Mouse (Mus musculus): ENCODE results near the gene Fstl3.
A peak's percentile ranks its signal among the peaks of the same experiment; 100 is the strongest.

The Fstl3 gene

GRCm38 (mm10) chr10:79783920-79784800 is 7.1 kb downstream of the Fstl3 start:
- DNase-seq (ENCODE audit: low read depth, low spot score): peak; percentile 84

GRCm38 (mm10) chr10:79788386-79789158 is 11.5 kb downstream of the Fstl3 start:
- DNase-seq (ENCODE audit: low read depth, low spot score): peak; percentile 76

GRCm38 (mm10) chr10:79789581-79789980 is 12.5 kb downstream of the Fstl3 start:
- DNase-seq (ENCODE audit: low read depth, low spot score): no peak

DNA sequence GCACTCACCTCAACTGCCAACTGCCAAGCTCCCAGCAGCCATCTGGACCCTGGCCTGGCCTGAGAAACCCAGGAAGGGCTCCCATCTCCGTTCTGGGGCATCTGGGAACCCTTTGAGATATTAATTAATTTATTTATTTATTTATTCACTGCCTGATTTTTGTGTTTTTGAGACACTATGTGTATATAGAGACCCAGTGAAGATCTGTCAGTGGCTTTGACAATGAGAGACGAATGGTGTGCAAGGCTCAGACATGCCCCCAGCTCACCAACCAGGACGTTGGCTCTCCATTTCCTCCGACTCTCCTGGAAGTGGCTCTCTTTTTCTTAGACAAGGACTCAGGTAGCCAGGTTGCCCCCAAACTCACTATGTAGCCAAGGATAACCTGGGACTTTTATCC is 13.8 kb downstream of the Fstl3 start, which contains the start of gene Prss57:
Gene Prss57, minus strand, starts transcription at position 101 of the 400 bp plus-strand sequence.
- DNase-seq (ENCODE audit: low read depth, low spot score): no peak

DNA sequence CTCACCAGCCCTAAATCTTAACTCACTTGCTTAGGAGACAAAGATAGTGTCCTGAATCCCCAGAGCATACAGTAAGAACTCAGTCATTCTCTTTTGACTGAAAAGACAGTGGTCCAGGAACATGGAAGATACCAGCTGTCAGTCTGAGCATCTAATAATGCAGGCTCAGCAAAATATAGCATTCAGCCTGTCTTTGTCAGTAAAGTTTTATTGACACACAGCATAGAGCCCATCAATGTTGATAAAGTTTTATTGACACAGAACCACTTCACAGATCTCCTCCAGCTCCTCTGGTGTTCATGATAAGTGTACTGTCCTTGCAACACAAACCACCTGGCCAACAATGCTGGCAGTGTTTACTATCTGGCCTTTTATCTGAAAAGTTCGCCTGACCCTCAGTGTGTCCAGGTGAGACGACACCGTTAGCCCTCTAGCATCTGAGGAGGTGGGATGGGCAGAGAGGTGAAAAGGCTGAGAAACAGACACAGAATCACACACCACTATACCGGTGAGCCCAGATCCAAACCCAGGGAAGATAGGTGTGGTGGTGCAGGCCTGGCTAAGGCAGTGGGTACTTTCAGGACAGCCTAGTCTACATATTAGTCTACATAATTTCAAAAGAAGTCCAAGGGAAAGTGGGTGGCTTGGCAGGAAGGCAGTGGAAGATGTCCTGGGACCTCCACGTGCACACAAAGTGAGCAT is 15.4 kb downstream of the Fstl3 start:
- DNase-seq (ENCODE audit: low read depth, low spot score): no peak

- peak; percentile 75 for DNase-seq (ENCODE audit: low read depth, low spot score)
Observed at GRCm38 (mm10) chr10:79793051-79793737, 16.1 kb downstream of the Fstl3 start, which contains the start of gene Palm. Gene Palm (plus strand): TSS chr10:79793572.

DNA sequence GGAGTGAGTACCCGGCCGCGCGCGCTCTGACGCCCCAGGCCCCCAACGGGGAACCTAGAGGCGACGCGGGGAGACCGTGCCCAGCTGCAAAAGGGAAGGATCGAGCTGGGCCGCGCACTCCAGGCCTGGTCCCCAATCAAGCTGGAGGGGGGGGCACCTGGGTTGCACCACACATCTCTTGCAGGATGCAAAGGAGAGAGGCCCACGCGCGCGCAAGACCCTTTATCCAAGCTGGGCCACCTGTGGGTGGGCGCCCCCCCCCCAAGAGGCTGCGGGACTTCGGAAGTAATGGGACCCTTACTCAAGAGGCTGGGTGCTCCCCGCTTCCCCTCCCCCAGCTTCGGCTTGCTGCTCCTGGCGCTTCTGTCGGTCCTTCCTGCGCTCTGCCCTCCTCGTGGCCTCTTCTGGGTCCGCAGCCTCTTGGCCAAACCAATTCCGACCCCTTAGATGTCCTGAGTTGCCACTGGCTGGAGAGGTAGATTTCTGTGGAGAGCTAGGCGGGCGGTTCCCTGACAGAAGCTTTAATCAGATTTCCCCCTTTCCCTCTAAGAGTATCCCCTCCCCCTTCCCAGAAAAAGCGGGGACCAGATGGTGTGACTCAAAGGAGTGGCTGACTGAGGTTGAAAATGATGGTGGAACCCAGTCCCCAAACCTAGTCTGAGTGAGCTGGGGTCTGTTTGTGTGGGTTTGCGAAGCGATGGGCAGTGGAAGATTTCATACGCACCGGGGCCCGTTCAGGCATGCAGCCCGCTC is 16.8 kb downstream of the Fstl3 start:
- DNase-seq (ENCODE audit: low read depth, low spot score): peak; percentile 39

DNA sequence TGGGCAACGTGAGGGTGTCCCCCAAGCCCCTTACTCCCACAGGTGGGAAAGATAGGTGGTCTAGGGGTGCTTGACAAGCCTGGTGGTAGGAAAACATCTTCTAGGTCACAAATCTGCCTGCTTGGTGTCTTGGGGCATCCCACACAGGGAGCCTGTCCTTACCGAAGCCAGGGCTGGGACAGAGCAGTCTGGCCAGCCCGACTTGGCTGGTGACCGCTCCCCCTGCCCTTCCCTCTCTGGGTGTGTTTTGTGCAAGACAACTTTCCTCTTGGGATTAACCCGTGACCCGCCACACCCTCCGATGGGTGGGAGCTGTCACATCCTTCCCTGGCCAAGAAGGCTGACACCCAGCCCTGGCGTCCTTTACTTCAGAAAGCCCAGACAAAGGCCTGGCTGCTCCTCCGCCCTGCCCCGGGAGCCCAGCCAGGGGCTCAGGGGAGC is 17.4 kb downstream of the Fstl3 start:
- peak; percentile 43 for DNase-seq (ENCODE audit: low read depth, low spot score)

- DNase-seq (ENCODE audit: low read depth, low spot score): no peak
Observed at GRCm38 (mm10) chr10:79795905-79796304, 18.8 kb downstream of the Fstl3 start.

- peak; percentile 44 for DNase-seq (ENCODE audit: low read depth, low spot score)
Observed at GRCm38 (mm10) chr10:79797326-79797725, 20.3 kb downstream of the Fstl3 start.

- DNase-seq (ENCODE audit: low read depth, low spot score): no peak
Observed at GRCm38 (mm10) chr10:79798289-79798928, 21.3 kb downstream of the Fstl3 start.

- no peak for DNase-seq (ENCODE audit: low read depth, low spot score)
Observed at GRCm38 (mm10) chr10:79800508-79800907, 23.4 kb downstream of the Fstl3 start.

GRCm38 (mm10) chr10:79801837-79802236 is 24.8 kb downstream of the Fstl3 start:
- DNase-seq (ENCODE audit: low read depth, low spot score): no peak

DNA sequence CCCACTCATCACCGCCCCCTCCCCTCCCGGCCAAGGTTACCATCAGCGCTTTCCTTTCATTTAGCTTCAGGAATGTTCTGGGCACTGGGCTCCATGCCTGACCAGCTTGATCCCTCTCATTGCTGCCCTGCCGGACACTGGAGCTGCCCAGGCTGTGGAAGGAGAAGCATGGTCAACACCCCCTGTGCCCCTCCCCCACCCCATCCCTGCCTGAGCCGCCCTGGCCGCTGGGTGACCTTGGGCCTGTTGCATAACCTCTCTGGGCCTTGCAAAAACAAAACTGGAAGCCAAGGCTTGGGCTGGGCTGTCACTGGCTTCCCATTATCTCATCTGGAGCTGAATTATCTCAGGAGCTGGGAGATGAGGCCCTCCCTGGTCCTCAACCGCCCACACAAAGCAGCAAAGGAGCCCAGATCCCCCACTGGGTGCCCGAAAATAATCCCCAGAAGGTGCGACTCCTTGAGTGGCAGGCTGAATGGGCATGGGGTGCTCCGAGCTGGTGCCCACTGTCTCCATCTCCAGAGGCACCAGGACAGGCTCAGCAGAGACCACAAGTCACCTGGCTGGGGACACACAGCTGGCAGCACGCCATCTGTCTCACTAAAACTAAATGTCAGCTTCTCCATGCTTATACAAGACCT is 25.4 kb downstream of the Fstl3 start:
- DNase-seq (ENCODE audit: low read depth, low spot score): peak; percentile 59

DNA sequence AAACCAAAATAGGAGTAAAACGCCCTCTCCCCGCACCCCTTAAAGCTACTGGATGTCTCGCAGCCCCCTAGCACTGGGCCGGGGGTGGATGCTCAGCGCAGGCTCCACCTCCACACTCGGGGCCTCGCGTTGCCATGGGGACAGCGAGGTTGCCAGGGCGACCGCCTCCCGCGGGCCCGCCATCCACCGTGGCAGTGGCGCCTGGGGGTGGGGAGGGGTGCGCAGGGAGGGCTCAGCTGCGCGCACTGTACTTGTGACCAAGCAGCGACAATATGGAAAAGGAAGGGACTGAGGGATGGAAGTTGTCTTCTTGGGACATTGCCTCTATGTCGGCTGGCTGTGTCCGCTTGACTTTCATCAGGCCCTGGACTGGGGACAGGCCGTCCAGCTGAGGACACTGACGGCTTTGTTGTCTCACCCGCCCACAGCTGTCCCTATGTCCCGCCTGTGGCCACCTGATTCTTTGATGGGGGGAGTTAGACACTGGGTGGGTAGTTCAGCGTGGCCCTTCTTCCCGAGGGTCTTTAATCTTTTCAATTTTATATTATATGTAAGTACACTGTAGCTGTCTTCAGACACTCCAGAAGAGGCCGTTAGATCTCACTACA is 26.7 kb downstream of the Fstl3 start:
- peak; percentile 82 for DNase-seq (ENCODE audit: low read depth, low spot score)

- no peak for DNase-seq (ENCODE audit: low read depth, low spot score)
Observed at GRCm38 (mm10) chr10:79805636-79806035, 28.6 kb downstream of the Fstl3 start.

DNA sequence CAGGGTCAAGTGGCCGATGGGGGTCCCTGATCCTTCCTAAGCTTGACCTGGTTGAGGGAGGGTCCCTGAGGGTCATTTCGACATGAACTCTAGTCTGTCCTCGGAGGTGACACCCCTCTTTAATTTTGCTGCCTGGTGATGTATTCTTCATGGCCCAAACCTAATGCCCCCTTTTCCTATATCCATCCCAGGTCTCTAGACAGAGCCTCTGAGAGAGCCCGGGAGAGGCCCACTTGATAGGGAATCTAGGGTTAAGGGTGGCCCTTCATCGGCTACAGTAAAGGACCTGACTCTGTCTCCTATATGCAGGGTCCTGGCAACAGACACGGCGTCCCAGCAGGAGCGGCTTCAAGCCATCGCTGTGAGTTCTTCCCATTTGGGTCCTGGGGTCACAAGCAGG is 29.3 kb downstream of the Fstl3 start:
- DNase-seq (ENCODE audit: low read depth, low spot score): no peak

GRCm38 (mm10) chr10:79806972-79807371 is 29.9 kb downstream of the Fstl3 start:
- DNase-seq (ENCODE audit: low read depth, low spot score): peak; percentile 76

GRCm38 (mm10) chr10:79807826-79808225 is 30.8 kb downstream of the Fstl3 start:
- DNase-seq (ENCODE audit: low read depth, low spot score): no peak

Data from ZHBTc4 (cell line).